Mouse (Mus musculus) olfactory bulb, adult 2 months (tissue): ENCODE measurements around the gene Anp32e. TPM values are rescaled to one million over a fixed set of nuclear protein-coding genes. Genes with fewer than 3 reads are reported as not detected.

ENCODE experiments used
- H3K27ac ChIP-seq: fragments of 200-500 bp; 2 replicates; pipeline ENCODE4 v1.5.1; 2012; ENCODE audit warnings: low read depth, low read length; ENCODE audit not compliant: insufficient read depth
- H3K4me1 ChIP-seq: fragments of 200-500 bp; 2 replicates; pipeline ENCODE4 v1.6.1; 2012; ENCODE audit warnings: low read length; ENCODE audit not compliant: control insufficient read depth, insufficient read depth
- H3K4me3 ChIP-seq: fragments of 200-500 bp; 2 replicates; pipeline ENCODE4 v1.5.1; 2012; ENCODE audit warnings: mild to moderate bottlenecking, low read depth, low read length, moderate library complexity; ENCODE audit not compliant: insufficient read depth
- CTCF ChIP-seq: fragments of 200-500 bp; IDR thresholded peaks from 2 replicates; pipeline ENCODE4 v1.5.1; 2012; ENCODE audit warnings: low read depth, mild to moderate bottlenecking, low read length, moderate library complexity; ENCODE audit not compliant: insufficient read depth
- POLR2A ChIP-seq: fragments of 200-500 bp; IDR thresholded peaks from 2 replicates; pipeline ENCODE4 v1.6.1; 2012; ENCODE audit warnings: mild to moderate bottlenecking, low read depth, low read length, moderate library complexity; ENCODE audit not compliant: insufficient read depth
- WGBS: fragments of 180-500 bp; shearing (Covaris S2); methylation state at CpG from one replicate; pipeline ENCODE4 v1.1.7; 2018; 5-methylcytosine and 5-hydroxymethylcytosine counted together
- polyA plus RNA-seq: library from polyadenylated mRNA; stranded (reverse); fragments of >200 nt; gene quantifications from 2 replicates; pipeline ENCODE4 v1.2.4, GENCODE M21; 2012; ENCODE audit warnings: low replicate concordance; ENCODE audit not compliant: missing spikeins, insufficient read depth, insufficient read length

Anp32e gene
- polyA plus RNA-seq, 1 experiment: 541 TPM

DNA sequence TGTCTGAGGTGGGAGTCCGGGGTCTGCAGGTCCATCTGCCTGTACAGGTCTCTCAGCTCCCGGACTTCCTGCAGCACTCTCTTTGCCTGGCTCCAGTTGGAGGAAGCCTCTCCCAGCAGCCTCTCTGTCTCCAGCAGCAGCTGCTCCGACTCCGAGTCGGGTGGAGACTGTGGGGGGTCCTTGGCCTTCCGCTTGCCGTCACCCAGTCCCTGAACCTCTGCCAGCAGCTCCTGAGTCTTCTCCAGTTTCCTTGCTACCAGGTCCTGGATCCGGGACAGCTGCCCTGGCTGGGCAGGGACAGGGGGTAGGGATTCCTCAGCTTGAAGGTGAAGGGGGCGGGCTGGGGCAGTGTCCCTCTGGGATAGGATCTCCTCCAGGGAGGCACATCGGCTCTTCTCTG is 59.9 kb downstream of the Anp32e start:
- Histone ChIP-seq H3K4me3 (no peak overlapping the region), H3K27ac (no peak overlapping the region), H3K4me1 (peaks cover 68% of the 10 kb centered on the region)
- WGBS: 30% methylated on average over 10 of the region's 10 CpGs
- no peak for TF ChIP-seq POLR2A
- TF ChIP-seq CTCF: no peak

DNA sequence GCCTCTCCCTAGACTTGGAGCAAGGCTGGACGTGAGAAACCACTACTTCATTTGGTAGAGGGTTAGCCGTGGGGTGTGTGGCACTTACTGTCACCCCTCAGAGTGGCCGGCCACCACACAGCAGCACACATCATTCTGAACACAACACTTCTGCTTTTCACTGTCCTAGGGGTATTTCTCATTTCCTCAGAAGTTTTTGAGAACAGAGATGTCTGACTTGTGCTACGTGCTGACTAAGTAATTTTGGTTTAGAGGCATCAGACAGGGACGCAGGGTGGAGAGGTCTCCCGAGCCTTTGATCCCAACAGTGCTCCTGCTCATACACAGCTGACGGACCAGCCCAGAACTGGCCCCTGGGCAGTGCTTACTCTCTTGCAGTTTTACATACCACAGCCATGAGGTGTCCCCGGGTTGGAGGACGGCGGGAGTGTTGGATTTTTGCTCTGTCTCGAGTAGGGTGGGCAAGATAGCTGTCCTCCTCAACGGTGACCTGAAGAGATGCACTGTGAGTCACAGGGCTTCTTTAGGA is 61.4 kb downstream of the Anp32e start:
- Histone ChIP-seq H3K27ac (peak overlapping the region; percentile 35), H3K4me1 (peaks cover 61% of the 10 kb centered on the region), H3K4me3 (no peak overlapping the region)
- TF ChIP-seq CTCF (no peak), POLR2A (no peak)
- 80% methylated on average over 12 of the region's 12 CpGs for WGBS

DNA sequence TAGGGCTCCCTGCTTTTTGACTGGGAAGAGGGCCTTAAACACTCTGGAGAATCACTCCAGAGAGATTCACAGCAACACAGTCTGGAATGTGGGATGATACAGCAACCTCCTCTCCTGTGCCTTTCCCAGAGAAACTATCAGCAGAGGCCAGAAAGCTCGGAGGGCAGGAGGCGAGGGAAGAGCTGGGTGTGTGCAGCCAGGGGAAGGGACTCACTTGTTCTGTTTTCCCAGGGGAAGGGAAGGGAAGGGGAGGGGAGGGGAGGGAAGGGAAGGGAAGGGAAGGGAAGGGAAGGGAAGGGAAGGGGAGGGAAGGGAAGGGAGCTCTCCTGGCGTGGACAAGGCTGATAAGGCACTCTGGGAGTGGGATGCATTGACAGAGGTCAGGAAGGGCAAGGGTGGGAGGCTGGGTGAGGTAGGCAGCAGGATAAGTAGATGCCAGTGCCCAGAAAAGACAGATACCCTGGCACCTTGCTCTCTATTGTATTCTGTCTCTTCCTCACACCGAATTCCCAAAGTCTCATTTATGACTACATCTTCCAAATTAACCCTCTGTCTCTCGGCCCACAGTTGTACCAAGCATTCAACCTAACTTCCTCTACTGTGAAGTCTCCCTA is 64.1 kb downstream of the Anp32e start:
- H3K4me1 ChIP-seq: peaks cover 45% of the 10 kb centered on the region
- peak overlapping the region; percentile 96 for H3K27ac ChIP-seq
- no peak for TF ChIP-seq POLR2A
- no peak for TF ChIP-seq CTCF
- 4% methylated on average over 5 of the region's 5 CpGs for WGBS
- H3K4me3 ChIP-seq: peak overlapping the region; percentile 59

DNA sequence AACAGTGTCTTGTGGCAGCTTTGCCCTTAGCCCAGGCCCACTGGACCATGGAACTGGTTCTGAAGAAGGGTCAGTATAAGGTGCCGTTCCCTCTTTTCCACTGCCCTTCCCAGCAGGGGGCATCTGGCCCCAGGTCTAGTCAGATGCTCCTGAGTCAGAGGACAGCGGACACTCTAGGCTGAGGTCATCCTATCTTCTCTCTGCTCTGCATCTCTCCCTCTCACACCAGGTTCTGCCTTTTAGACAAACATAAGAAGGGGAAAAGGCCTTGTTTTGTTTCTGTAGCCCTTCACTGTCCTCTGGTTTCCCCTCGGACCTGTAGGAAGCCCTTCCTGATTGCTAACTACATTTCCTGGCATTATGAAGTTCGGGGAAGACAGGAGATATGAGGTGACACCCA is 64.8 kb downstream of the Anp32e start:
- TF ChIP-seq POLR2A: no peak
- no peak for TF ChIP-seq CTCF
- peak overlapping the region; percentile 59 for H3K4me3 ChIP-seq
- peaks cover 45% of the 10 kb centered on the region for H3K4me1 ChIP-seq
- WGBS: 5% methylated on average over 4 of the region's 4 CpGs
- peak overlapping the region; percentile 96 for H3K27ac ChIP-seq

DNA sequence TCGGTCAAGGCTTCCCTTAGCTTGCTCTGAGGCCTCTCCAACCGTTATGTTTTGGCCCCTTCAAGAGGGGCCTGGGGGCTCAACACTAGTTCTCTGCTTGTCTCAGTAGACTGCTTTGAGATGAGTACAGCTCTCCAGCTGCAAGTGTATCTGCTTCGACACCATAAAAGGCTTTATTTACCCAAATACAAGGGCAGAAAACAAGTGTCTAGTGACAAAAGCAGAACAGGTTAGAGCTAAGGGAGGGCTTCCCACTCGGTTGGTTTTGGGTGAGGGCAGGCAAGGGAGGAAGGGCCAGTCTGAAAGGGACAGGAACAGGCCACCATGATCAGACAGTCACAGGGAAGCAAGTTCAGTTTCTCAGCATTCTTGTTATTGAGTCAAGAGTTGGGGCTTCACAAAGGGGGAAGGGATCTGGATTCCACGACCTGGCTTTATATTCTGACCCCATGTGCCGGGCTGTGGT is 65.4 kb downstream of the Anp32e start:
- no peak for TF ChIP-seq CTCF
- no peak for TF ChIP-seq POLR2A
- Histone ChIP-seq H3K4me1 (peaks cover 45% of the 10 kb centered on the region), H3K27ac (peak overlapping the region; percentile 96), H3K4me3 (peak overlapping the region; percentile 59)
- WGBS: 4% methylated on average over 6 of the region's 6 CpGs

DNA sequence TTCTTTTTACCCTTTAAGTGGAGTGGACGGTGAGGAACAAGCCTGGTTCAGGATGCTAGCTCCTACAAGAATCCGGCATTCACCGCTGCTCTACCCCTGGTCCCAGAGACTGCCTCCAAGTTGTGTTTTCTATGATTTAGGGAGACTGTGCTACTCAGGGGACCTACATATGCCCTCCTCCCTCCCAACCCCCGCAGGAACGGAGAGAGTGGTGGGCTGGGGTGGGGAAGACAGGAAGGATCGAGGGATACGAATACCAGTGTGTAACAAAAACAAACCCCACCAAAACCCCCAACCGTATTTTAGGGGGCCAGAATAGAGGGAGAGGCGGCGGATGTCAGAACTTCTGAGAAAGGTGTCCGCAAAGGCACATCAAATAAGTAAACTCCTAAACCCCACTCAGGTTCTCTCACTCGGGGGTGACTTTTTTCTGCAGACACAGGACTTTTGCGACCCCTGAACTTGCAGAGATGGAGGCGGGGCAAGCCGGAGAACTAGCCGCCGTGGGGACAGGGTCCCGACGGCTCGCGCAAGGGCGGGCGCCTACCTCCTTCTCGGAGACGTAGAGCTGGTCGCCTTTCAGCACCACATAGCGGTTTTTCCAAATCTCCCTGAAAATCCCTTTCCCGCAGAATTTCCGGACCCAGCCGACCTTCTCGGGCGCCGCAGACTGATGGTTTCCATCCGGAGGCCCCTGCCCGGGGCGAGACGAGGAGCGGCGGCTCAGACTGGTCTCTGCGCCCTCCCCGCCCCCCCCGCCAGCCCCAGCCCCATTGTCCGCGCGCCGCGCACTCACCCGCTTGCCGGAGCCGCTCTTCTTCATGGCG is 66.1 kb downstream of the Anp32e start:
- Histone ChIP-seq H3K27ac (peak overlapping the region; percentile 96), H3K4me3 (peak overlapping the region; percentile 59), H3K4me1 (peaks cover 47% of the 10 kb centered on the region)
- 2% methylated on average over 50 of the region's 51 CpGs for WGBS
- TF ChIP-seq CTCF (no peak), POLR2A (no peak)

DNA sequence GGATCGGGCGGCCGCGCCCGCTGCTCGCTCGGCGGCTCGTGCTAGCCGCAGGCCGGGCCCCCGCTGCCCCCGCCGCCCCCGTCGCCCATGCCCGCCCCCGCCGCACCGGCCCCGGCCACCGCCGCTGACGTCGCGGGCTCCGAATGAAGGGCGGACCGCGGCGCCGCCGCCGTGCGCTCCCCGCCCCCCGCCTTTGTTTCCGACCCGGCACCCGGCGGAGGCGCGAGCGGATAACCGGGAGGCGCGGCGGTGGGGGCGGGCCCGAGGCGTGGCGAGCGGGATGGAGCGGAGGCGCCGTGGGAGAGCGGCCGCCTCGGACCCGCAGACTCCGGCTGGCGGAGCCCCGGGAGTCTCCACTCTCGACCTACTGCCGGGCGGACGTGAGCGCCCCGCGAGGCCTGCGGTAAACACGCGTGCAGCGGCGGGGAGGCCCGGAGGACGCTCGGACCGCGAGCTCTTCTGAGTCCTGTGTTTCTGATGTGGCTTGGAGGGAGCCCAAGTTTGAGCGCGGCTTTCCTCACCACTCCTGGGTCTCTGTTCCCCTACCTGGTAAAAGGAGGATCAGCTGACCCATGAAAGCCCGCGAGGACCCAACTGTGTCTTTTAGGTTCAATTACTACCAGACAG is 66.9 kb downstream of the Anp32e start, which contains the start of gene Plekho1:
Gene Plekho1 (minus strand): TSS at position 200 of the 627 bp plus-strand sequence.
- Histone ChIP-seq H3K4me3 (peak within 1 kb of the TSS; percentile 59), H3K27ac (peak within 1 kb of the TSS; percentile 96), H3K4me1 (peaks cover 46% of the 10 kb centered on the region)
- WGBS: under 1% methylated on average over 82 of the region's 84 CpGs
- TF ChIP-seq POLR2A: peak; percentile 67; the same call in 1 of the 2 replicates
- TF ChIP-seq CTCF: no peak

DNA sequence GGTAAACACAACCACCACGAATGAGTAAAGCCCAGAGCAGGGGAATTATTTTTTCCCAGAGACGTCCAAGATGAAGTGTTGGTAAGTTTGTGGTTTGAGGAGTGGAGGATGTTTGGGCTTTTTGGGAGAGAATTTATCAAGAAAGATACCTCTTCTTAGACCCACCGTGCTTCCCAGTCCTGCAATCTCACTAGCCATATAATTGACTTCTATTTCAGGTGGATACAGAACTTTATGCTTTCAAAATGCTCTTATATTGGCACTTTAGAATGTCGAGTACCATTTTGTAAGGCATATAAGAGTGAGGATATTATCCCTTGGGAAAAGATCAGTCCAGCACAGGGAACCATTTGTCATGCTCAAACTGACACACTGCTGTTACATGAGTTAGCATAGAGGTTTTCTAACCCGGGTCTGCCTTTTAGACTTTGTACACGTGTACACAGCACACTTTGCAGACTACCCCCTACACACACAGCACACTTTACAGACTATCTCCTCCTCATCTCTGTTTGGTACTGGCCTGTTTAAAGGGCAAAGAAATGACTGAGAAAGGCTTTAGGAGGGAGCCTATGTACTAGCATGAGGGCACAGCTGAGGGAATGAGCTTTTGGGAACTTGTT is 67.5 kb downstream of the Anp32e start:
- Histone ChIP-seq H3K4me3 (peak overlapping the region; percentile 59), H3K27ac (peak overlapping the region; percentile 69), H3K4me1 (peaks cover 45% of the 10 kb centered on the region)
- WGBS: 9% methylated on average over 6 of the region's 6 CpGs
- TF ChIP-seq CTCF: no peak

Other genes starting within 250 kb of the Anp32e start
- gene Adamtsl4, start 241.3 kb upstream of the Anp32e start, polyA plus RNA-seq: not detected in 2 replicates
- gene Ecm1, start 189.7 kb upstream of the Anp32e start, polyA plus RNA-seq: not detected in 2 replicates
- not detected in 2 replicates for gene Tars2, start 169.0 kb upstream of the Anp32e start, polyA plus RNA-seq
- gene Rprd2, start 110.4 kb upstream of the Anp32e start, polyA plus RNA-seq: 146 TPM in 1 of 2 replicates, not detected in the other
- gene Prpf3, start 73.4 kb upstream of the Anp32e start, polyA plus RNA-seq: 314 TPM in 1 of 2 replicates, not detected in the other
- not detected in 2 replicates for gene Mrps21, start 57.7 kb upstream of the Anp32e start, polyA plus RNA-seq
- gene Ciart, start 47.0 kb upstream of the Anp32e start, polyA plus RNA-seq: not detected in 2 replicates
- not detected in 2 replicates for gene BC028528, start 37.2 kb upstream of the Anp32e start, polyA plus RNA-seq
- gene Aph1a, start 35.3 kb upstream of the Anp32e start, polyA plus RNA-seq: not detected in 2 replicates
- not detected in 2 replicates for gene Car14, start 24.6 kb upstream of the Anp32e start, polyA plus RNA-seq
- not detected in 2 replicates for gene Plekho1, start 66.8 kb downstream of the Anp32e start, polyA plus RNA-seq
- not detected in 2 replicates for gene Vps45, start 129.2 kb downstream of the Anp32e start, polyA plus RNA-seq
- gene Otud7b, start 175.3 kb downstream of the Anp32e start, polyA plus RNA-seq: not detected in 2 replicates
- gene Mtmr11, start 232.8 kb downstream of the Anp32e start, polyA plus RNA-seq: not detected in 2 replicates
- gene Sf3b4, start 243.1 kb downstream of the Anp32e start, polyA plus RNA-seq: not detected in 2 replicates